Mouse (Mus musculus) small intestine, adult 2 months (tissue): ENCODE data around the gene Mgat5b.

Experiments used
- CTCF ChIP-seq: fragments of 200-500 bp; IDR thresholded peaks from 2 replicates; pipeline ENCODE4 v1.5.1; 2012; ENCODE audit warnings: low read depth, mild to moderate bottlenecking, control low read depth, inconsistent platforms, low read length, moderate library complexity, mixed read lengths; ENCODE audit not compliant: insufficient replicate concordance, insufficient read length; ENCODE audit errors: extremely low read depth
- POLR2A ChIP-seq: fragments of 200-500 bp; IDR thresholded peaks from 2 replicates; pipeline ENCODE4 v1.6.1; 2012; ENCODE audit warnings: low read depth, mild to moderate bottlenecking, control low read depth, inconsistent platforms, low read length, moderate library complexity

GRCm38 (mm10) chr11:117003503-117003902, 84.8 kb downstream of the Mgat5b start:
- TF ChIP-seq POLR2A: no peak
- no peak for TF ChIP-seq CTCF
